Mouse (Mus musculus) stomach, postnatal 0 days (tissue): Measurements from ENCODE around the gene Smpd4. TPM values are rescaled to one million over a fixed set of nuclear protein-coding genes. Genes with fewer than 3 reads are reported as not detected.

ENCODE experiments used
- ATAC-seq: fragments of 200-750 bp; cut with Nextera tagmentation; 2 replicates; pipeline ENCODE4 v1.8.0; 2017; ENCODE audit not compliant: low FRiP score, low TSS enrichment
- DNase-seq: peaks from one replicate; pipeline ENCODE4 v3.0.0-alpha.2; 2016; ENCODE audit warnings: low spot score
- H3K27ac ChIP-seq: fragments of 300-500 bp; sonication (generic); replicated peaks from 2 replicates; pipeline ENCODE4 v1.5.1; 2014; ENCODE audit warnings: mild to moderate bottlenecking, control low read depth
- H3K27me3 ChIP-seq: fragments of 300-500 bp; sonication (generic); 2 replicates; pipeline ENCODE4 v1.6.1; 2014; ENCODE audit warnings: low read length; ENCODE audit not compliant: control insufficient read depth, insufficient read depth
- H3K36me3 ChIP-seq: fragments of 300-500 bp; sonication (generic); 2 replicates; pipeline ENCODE4 v1.6.1; 2014; ENCODE audit warnings: low read length, mixed read lengths; ENCODE audit not compliant: control insufficient read depth, insufficient read depth
- H3K4me1 ChIP-seq: fragments of 300-500 bp; sonication (generic); replicated peaks from 2 replicates; pipeline ENCODE4 v1.6.1; 2014; ENCODE audit warnings: antibody characterized with exemption; ENCODE audit not compliant: control insufficient read depth, insufficient read depth
- H3K4me2 ChIP-seq: fragments of 300-500 bp; sonication (generic); replicated peaks from 2 replicates; pipeline ENCODE4 v1.6.1; 2014; ENCODE audit warnings: low read depth, mild to moderate bottlenecking, control low read depth, moderate library complexity
- H3K4me3 ChIP-seq: fragments of 300-500 bp; sonication (generic); 2 replicates; pipeline ENCODE4 v1.5.1; 2014; ENCODE audit warnings: low read depth, low read length, control low read depth
- H3K9ac ChIP-seq: fragments of 300-500 bp; sonication (generic); 2 replicates; pipeline ENCODE4 v1.6.1; 2014; ENCODE audit warnings: mild to moderate bottlenecking, low read length, control low read depth, mixed read lengths
- H3K9me3 ChIP-seq: fragments of 300-500 bp; sonication (generic); 2 replicates; pipeline ENCODE4 v1.6.1; 2016; ENCODE audit warnings: low read length; ENCODE audit not compliant: control insufficient read depth
- CTCF ChIP-seq: IDR thresholded peaks from 2 replicates; pipeline ENCODE4 v1.5.1; 2016; ENCODE audit warnings: antibody characterized with exemption, low read depth, mild to moderate bottlenecking, moderate library complexity
- EP300 ChIP-seq: optimal IDR thresholded peaks from 2 replicates; pipeline ENCODE3; 2016; ENCODE audit warnings: antibody characterized with exemption
- WGBS: fragments of 180-500 bp; shearing (Covaris S2); extraction: QIAGEN DNeasy Blood & Tissue Kit; methylation state at CpG from one replicate; pipeline ENCODE4 v1.1.7; 2014; 5-methylcytosine and 5-hydroxymethylcytosine counted together
- polyA plus RNA-seq: library from polyadenylated mRNA; unstranded; fragments of >200 nt; fragmentation: Nextera tagmentation; extraction: Ambion mirVana; gene quantifications from 2 replicates; pipeline ENCODE4 v1.2.1, GENCODE M21; 2015

The Smpd4 gene
- polyA plus RNA-seq, 1 experiment from 2014 or later, result 7.7 TPM

DNA sequence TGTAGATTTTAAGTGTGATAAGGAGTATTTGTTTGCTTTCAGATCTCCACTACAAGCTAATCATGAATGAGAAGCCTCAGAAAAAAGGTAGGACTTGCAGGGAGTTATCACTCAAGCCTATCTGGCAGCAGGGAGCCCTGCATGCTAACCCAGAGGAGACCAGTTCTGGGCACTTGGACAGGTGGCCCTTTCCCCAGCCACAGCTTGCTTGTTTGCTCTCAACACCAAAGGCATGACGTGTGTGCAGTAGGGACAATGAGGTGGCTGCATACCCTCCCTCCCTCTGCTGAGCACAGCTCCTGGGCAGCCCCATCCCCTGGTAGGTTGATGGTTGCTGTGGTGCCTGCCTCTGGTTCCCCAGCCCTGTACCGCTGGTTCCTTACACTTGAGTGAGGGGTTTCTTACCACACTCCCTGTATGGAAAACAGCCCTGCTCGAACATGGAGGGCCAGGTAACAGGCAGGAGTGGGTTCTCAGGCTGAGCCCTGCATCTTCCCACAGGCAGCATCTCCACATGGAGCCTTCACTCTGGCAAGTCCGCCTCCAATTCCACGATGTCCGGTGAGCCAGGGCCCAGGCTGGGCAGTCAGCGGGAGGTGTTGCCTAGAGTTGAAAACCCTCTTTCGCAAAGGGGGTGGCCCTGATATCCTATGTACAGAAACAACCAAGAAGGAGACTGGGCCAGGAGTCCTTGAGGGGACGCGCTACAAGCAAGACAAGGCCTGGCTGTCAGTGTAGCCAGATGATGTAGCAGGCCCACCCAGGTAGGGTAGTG, 28.6 kb downstream of the Smpd4 start:
- 85% methylated on average over 10 of the region's 10 CpGs for WGBS
- Histone ChIP-seq H3K27ac (no peak overlapping the region), H3K9me3 (no peaks in the 10 kb centered on the region), H3K36me3 (peaks cover 16% of the 10 kb centered on the region), H3K4me2 (no peak overlapping the region), H3K27me3 (no peaks in the 10 kb centered on the region), H3K9ac (no peak overlapping the region), H3K4me3 (no peak overlapping the region), H3K4me1 (no peaks in the 10 kb centered on the region; the same call in 1 of the 2 replicates)
- DNase-seq (no peak), ATAC-seq (no peak)
- TF ChIP-seq EP300, result no peak
- no peak for TF ChIP-seq CTCF

DNA sequence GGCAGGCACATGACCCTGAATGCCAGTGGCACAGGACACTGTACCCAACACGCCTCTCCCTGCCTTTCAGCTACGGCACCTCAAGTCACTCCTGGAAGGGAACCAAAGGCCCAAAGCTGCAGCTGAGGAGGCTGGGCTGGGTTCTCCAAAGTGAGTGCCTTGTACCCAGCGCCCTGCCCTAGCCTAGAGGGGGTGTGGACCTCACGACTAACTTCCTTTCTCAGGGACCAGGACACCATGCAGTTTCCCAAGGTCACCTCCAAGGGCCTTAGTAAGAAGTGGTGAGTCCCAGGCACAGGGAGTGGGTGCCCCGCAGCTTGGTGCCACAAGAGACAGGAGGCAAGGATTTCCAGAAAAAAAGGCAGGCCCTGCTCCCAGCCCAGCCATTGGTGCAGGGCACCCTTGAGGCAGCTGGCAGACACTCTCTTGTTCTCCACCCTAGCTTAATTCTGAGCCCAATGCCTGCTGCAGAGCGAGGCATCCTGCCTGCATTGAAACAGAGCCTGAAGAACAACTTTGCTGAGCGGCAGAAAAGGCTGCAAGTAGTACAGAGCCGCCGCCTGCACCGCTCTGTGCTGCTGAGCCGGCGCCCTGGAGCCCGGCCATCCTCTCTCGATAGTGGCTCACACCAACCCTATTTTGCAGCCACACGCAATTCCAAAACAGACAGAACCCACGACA, 30.9 kb downstream of the Smpd4 start:
- Histone ChIP-seq H3K4me1 (no peaks in the 10 kb centered on the region; the same call in 1 of the 2 replicates), H3K27ac (0 out of 2 replicates have a peak overlapping the region, but pooled peaks have one; percentile 4), H3K4me2 (no peak overlapping the region), H3K4me3 (no peak overlapping the region), H3K36me3 (peaks cover 21% of the 10 kb centered on the region), H3K27me3 (no peaks in the 10 kb centered on the region), H3K9ac (no peak overlapping the region), H3K9me3 (no peaks in the 10 kb centered on the region)
- WGBS, result 77% methylated on average over 16 of the region's 16 CpGs
- no peak for DNase-seq
- ATAC-seq, result no peak
- TF ChIP-seq CTCF (no peak), EP300 (no peak)

- no peak for ATAC-seq
- Histone ChIP-seq H3K4me1 (no peaks in the 10 kb centered on the region; the same call in 1 of the 2 replicates), H3K27ac (no peak overlapping the region), H3K9ac (no peak overlapping the region), H3K27me3 (no peaks in the 10 kb centered on the region), H3K4me3 (no peak overlapping the region), H3K36me3 (peaks cover 27% of the 10 kb centered on the region), H3K9me3 (no peaks in the 10 kb centered on the region), H3K4me2 (no peak overlapping the region)
- WGBS, result 93% methylated on average over 1 of the region's 1 CpGs
- TF ChIP-seq EP300, result no peak
- no peak for TF ChIP-seq CTCF
- no peak for DNase-seq
Measured at GRCm38 (mm10) chr16:17650711-17651110, 31.6 kb downstream of the Smpd4 start.

GRCm38 (mm10) chr16:17652607-17653006, 33.5 kb downstream of the Smpd4 start:
- no peak overlapping the region for H3K4me2 ChIP-seq
- no peak overlapping the region for H3K4me3 ChIP-seq
- 96% methylated on average over 4 of the region's 4 CpGs for WGBS
- TF ChIP-seq EP300, result no peak
- TF ChIP-seq CTCF, result no peak
- no peaks in the 10 kb centered on the region for H3K4me1 ChIP-seq
- ATAC-seq, result no peak
- H3K27ac ChIP-seq, result no peak overlapping the region
- no peak overlapping the region for H3K9ac ChIP-seq
- H3K36me3 ChIP-seq, result peaks cover 27% of the 10 kb centered on the region
- no peaks in the 10 kb centered on the region for H3K9me3 ChIP-seq
- no peak for DNase-seq
- H3K27me3 ChIP-seq, result no peaks in the 10 kb centered on the region

DNA sequence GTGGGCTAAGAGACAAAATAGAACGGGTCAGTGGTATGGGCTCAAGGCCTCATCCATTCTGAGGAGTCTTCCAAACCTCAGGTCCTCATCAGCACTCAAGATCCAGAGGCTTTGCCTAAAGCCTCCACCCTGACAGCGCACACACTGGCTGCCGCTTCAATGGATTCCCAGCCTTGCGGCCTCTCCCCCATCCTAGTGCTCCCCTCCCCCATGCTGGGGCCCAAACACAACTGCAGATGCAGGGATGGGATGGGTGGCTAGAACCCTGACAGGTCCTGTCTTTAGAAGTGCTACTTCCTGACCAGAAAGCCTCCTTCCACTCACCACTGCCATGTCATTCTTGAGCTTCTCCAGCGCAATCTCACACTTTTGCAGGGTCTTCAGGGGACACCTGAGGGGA, 34.4 kb downstream of the Smpd4 start:
- no peak overlapping the region for H3K27ac ChIP-seq
- H3K9me3 ChIP-seq, result no peaks in the 10 kb centered on the region
- H3K27me3 ChIP-seq, result no peaks in the 10 kb centered on the region
- no peak overlapping the region for H3K4me3 ChIP-seq
- no peak overlapping the region for H3K9ac ChIP-seq
- 94% methylated on average over 5 of the region's 5 CpGs for WGBS
- TF ChIP-seq EP300, result no peak
- TF ChIP-seq CTCF, result no peak
- H3K36me3 ChIP-seq, result peaks cover 27% of the 10 kb centered on the region
- no peaks in the 10 kb centered on the region for H3K4me1 ChIP-seq
- DNase-seq, result no peak
- no peak for ATAC-seq
- no peak overlapping the region for H3K4me2 ChIP-seq
